Mouse (Mus musculus) ovary, postnatal 36 days (tissue): ENCODE data around the gene Tent4b.

Experiments used
- DNase-seq: peaks from one replicate; pipeline ENCODE4 v3.0.0; 2022; ENCODE audit warnings: low spot score, mixed read lengths

The Tent4b gene

DNA sequence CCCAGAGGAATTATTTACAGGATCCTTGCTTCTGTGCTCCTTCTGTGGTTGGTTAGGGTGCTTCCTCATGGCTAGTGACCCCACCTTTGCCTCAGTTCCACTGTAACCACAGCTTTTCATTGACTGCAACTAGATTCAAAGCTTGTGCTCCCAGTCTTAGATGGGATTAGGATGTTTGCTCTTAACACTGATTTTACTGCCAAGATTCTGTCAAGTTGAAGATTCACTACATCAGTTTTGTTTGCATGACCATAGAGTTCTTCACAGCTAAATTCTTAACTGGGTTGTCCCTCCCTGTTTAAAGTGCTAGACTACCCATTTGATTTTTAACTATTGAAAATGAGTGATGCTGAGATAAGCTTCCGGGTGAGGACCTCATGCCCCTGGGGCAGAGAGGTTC is 29.3 kb downstream of the Tent4b start:
- no peak for DNase-seq

DNA sequence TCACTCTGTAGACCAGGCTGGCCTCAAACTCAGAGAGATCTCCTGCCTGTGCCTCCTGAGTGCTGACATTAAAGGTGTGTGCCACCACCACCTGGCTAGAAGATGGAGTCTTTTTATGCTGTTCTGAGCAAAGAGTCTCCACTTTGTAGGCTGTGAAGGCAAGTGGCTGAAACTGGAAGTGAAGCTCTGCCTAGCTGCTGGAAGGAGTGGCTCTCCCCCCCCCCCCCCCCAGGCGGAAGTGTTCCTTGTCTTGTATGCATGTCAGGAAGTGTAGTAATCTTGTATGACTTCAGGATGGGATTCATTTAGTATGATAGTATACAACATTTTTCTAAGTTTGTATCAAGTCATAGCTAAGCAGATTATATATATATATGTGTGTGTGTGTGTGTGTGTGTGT is 29.8 kb downstream of the Tent4b start:
- no peak for DNase-seq

DNA sequence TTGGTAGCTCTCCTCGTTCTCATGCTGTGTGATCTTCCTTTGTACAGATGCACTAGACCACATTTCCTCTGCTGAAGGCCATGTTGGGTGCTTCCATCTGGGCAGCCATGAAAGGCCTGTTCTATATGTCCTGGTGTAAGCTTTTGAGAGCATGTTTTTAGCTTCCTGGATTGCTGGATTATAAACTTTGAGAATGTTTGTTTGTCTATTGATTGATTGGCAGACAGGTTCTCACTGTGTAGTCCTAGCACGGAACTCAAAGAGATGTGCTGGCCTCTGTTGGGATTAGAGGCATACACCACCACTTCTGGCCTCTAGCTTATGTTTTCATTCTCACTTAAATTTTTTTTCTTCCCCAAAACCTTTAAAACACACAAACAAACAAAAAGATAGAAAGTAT is 37.7 kb downstream of the Tent4b start:
- DNase-seq: no peak

DNA sequence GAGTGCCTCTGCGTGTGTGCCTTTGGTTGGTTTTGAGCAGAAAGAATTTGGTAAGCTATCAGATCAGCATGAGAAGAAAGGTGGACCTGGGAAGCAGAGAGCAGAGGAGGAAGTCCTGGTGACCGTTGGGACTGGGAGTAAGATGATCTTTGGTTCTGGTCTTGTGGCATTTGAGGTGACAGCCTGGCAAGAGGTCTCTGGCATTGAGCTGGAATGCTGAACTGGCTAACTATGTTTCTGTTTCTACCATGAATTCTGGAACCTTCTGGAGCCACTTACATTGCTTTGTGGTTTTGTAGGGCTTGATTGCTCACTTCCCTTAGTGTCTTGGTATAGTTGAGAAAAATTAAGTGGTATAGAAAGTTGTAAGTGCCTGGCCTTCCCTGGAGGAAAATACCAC is 38.6 kb downstream of the Tent4b start:
- no peak for DNase-seq

DNA sequence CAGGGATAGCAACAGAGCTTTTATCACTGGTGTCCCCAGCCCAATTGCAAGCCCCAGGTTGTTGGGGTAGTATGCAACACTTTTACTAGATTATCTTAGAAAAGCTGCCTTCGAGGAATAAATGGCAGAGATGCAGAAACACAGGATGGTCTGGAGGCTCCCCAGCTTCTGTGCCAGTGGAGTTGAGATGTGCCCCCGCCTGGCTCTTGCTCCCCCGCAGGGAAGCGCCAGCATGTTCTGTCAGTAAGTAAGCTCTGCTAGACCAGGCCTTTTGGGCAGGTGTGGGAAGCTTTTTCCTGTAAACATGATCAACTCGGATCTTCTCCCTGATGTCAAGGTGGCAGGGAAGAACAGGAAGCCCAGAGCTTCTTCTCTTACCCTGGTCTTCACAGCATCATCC is 40.3 kb downstream of the Tent4b start:
- no peak for DNase-seq

DNA sequence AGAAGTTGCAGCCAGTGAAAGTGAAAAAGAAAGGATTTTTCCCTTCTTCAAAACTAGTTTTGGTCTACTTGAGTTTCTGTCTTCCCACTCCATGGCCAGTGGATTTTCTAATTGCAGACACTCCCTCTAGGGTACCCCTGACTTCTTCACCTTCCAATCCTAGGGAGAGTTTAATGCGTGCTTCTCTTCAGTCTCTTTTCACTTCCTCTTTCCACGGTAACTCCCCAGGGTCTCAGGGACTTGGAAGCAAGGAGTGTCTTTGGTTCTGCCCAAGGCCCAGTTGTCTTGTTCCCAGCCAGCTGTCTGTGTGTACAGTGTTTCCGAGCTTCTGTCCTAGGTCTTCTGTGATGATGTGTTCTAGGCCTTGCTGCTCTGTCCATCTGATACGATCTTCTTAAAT is 42.9 kb downstream of the Tent4b start:
- DNase-seq: no peak

DNA sequence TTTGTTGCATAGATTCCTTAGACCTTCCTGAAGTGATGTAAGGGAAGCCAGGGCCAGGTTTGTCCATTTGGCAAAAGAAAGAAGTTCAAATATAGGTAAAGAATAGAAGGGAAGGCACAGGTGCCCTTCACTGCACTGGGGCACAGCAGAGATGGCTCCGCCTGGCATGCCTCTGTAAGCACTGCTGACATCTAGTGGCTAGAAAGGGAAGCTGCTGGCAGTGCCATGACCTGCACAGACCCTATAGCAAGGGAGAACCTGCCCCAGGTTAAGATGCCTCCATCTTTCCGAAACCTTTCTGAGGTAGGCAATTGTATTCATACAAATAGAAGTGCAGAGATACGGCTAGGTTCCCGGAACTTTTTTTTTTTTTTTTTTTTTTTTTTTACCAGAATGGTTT is 45.3 kb downstream of the Tent4b start:
- DNase-seq: peak; percentile 46

DNA sequence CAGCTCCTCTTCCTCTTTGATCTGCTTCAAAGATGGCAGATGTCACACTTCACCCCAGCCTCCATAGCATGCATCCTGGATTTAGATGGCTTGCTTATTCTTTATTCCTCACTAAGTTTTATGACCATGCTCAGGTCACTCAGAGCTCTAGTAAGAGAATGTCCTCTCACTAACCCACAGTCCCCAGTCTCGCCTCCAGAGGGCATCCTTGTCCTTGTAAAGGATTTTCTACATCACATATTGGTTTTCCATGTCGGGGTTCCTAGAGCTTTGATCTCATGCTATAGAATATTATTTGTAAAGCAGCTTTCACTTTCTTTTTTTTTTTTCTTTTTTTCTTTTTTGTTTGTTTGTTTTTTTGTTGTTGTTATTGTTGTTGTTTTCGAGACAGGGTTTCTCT is 53.8 kb downstream of the Tent4b start:
- peak; percentile 26 for DNase-seq

DNA sequence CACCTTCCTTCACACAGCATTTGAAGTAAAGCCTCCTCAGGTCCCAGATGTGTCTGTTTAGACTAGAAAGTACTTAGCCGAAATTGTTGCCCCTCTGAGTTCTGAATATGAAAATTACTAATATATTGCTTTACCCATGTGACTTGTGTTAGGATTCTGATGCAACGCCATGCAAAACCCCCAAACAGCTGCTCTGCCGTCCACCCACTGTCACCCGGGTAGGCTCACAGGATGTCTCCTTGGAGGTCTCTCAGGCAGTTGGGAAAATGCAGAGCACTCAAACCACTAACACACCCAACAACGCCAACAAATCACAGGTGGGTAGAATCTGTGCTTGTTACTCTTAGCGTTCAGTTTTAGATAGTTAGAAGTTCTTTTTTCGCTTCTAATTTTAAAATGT is 55.9 kb downstream of the Tent4b start:
- no peak for DNase-seq

DNA sequence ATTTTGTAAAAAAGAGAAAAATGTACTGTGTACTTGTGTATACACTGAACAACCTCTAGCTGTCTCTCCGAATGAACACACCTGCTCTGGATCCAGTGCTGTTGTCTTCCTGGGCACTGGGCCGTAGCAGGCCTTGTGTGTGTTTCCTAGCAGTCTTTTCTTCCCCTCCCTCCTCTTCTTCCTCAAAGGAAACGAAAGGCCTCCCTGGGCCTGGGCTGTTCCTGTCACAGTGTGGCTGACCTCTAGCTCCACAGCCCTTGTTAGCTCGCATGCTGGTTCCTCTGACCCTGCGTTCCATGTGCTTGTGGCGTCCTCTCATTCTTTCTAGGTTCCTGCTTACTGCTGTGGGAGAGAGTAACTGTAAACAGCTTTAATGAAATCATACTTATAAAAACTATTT is 59.0 kb downstream of the Tent4b start:
- no peak for DNase-seq

DNA sequence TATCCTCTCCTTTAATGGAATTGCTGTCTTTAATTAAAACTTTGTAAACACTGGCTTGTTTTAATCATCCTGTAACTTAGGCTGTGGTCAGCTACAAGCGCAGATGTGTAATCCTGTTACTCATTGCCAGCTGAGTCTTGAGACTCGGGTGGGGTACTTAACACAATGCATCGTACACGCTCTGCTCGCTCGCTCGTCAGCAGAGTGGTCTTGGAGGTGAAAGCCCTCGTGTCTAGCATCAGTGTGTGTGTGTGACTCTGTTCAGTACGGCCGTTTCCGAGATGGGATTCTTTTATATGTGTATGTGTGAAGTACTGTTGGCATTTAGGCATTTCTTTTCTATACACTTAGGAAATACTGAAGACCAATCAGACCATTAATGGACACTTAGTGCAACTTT is 59.5 kb downstream of the Tent4b start:
- DNase-seq: no peak

DNA sequence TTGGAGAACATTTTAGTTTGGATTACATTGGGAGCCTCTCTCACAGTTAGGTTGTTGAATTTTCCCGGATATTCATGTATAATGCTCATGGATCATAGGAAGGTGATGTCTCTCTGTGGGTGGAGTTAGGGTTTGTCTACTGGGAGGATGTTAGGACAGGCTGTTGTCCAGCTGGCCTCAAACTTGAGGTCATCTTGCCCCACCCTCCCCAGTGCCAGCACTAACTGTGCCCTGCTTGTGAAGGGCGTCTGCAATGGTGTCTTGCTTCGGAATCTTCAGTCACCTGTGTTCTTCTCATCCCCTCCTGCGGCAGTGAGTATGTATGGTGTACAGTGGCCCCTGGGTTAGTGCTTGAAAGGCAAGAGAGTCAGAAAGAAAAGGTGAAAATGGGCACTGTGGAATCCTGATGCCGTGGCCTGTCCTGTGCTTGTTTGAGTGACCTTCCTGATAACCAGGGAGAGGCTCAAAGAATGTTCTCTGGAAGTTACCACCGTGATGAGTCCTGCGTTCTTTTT is 61.5 kb downstream of the Tent4b start:
- DNase-seq: no peak

DNA sequence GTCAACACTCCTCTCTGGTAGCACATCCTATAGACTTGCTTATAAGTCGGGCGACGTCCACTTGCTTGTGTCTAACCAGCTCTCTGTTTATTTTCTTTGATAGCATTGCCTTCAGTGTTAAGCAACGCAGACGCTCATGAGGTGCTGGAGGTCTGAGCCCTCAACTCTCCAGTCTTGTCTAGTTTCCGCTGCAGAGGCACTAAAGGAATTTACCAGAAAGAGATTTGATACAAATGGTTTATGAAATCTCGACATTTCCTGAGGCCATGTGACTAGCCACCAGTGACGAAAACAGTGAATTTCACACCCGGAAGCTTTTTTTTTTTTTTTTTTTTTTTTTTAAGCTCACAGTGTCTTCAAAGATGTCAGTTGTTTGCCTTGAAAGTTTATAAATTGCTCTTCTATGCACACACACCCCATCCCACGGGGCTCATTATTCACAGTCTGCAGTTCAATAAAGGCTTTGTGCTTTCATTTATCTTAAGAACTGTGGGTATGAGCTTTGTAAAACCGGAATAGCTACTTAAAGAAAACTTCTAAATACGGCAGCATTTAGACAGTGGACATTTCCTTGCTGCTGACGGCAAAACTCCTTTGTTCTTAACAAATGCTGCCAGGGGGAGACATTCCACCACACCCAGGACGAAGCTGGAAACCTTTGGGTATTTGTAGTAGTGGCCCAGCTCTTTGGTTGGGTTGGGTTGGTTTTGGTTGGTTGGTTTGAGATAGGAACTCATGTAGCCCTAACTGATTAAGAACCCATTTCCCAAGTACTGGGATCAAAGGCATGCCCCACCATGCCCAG is 64.0 kb downstream of the Tent4b start:
- DNase-seq: no peak

DNA sequence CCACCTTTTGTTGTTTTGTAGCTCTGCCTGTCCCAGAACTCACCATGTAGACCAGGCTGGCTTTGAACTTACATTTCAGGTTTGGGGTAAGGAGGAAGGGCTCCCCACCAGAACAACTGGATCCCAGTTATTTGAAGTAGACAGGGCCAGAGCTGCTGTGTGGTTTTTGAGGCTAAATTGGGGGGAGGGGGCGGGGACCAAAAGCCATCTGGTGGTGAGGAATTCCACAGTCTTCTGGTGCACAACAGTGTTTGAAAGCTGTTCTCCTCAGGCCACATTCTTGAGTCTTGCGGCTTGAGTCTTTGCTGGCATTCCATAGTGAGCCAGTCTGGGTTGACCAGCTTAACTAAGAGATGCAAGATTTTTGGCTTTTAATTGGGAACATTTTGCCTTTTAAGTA is 66.5 kb downstream of the Tent4b start:
- no peak for DNase-seq

DNA sequence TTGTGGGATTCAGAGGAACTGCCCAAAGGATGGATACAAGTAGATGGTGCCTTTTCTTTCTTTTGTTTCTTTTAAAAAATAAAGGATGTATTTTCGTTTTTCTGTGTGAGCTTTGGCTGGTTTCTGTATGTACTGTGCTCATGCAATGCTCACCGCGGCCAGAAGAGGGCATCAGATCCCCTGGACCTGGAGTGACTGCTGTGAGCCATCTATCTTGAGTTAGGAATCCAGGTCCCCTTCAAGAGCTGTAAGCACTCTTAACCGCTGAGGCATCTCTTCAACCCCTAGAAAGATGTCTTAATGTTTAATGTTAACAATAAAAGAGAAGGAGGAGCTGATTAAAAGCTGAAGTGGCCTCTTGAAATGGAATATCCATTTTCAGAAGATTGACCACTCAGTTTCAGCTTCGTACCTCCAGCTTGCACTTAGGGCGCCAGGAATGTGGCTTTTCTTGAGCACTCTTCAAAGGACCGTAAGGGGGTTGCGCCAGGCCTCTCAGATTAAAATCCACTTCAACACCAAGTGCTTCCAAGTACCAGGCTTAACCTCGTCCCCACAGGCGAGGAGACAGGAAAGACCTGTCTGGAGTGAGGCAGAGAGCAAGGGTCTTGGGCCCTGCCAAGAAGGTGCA is 67.3 kb downstream of the Tent4b start:
- DNase-seq: peak; percentile 77

DNA sequence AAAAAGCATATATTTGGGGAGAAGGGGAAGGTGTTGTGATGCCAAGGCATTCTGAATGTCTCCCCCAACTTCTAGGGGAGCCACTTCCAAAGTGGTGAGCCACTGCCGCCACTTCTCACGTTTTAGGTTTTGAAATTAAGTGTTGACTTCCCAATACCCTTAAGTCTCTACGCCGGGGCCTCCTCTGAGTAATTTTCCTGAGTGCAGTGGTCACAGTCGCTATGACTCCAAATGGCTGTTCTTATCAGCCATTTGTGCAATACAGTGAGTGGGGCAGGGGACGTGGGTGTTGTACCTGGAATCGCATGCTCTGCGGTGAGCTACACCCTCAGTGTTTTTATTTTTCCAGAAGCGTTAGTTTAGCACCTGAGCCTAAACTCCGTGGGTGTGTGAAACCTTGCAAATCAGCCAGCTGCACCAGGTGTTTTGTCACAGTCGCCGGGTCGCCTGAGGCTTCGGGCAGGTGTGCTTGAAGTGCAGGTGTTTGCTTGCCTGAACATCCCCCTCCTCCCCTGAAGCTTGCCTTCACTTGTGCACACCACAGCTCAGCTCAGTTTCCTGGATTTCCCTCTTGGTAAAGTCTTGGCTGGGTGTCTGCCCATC is 67.9 kb downstream of the Tent4b start:
- DNase-seq: no peak

DNA sequence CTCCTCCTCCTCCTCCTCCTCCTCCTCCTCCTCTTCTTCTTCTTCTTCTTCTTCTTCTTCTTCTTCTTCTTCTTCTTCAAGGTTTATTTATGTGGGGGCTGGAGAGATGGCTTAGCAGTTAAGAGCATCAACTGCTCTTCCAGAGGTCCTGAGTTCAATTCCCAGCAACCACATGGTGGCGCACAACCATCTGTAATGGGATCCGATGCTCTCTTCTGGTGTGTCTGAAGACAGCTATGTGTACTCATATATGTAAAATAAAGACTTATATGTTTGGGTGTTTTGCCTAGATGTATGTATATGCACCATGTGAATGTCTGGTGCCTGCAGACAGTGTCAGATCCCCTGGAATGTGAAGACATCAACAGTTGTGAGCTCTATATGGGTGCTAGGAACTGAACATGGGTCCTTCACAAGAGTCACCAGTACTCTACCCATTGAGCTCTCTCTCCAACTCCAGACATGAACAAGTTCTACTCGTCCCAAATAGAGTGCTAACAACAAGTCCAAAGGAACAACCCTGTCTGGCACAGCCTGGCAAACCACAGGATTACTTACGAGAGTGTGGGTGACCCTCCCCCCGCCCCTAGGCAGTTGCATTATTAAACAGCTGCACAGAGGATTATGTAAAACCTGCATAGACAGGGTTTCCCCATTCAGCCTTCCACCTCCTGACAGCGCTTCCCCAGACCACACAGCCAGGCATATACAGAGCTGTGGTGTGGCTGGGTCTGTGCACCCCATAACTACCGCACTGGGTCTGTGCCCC is 70.3 kb downstream of the Tent4b start:
- DNase-seq: no peak

DNA sequence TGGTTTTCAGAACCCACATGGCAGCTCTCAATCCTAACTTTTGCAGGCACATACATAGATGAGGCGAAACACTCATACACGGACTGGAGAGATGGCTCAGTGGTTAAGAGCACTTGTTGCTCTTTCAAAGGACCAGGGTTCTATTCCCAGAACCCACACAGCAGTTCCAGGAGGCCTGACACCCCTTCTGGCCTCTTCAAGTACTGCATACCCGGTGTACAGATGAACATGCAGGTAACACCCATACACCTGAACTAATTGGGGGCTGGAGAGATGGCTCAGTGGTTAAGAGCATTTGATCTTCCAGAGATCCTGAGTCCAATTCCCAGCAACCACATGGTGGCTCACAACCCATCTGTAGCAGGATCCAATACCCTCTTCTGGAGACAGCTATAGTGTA is 71.1 kb downstream of the Tent4b start:
- no peak for DNase-seq

DNA sequence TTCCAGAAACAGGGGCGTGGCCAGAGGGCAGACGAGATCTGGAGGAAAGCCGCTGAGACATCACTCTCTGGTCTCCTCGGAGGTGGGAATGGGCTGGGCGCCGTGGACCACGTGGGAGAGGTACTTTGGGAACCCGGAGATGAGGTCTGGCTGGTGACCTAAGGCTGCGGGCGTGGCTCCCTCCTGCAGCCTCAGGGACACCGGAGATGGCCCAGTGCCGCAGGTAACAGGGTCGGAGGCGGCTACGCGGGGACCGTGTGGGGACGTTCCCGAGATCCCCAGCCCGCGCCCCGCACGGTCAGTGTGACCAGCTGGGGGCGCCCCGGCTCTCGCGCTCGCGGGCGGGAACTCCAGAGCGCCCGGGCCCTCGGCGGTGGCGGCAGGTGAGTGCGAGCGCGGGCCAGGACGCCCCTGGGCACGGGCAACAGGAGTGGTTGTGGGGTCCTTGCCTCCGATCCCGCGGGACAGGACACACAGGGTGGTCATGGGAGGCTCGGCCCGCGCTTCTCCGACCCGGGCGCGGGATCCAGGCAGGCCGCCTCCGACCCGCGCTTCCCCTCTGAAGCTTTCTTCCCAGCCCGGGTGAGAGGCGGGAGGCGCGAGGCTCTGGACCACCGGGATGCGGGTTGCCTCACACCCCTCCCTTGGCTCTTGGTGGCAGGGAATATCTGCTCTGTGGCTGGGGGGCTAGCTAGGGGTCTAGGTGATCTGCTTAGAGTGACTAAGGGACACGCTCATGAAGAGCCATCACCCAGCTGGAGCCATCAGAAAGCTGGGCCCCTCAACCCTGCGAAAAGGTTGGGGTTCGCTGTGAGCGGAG is 73.4 kb downstream of the Tent4b start, which contains the start of gene Adcy7:
TSS of gene Adcy7 (plus strand) at position 173 of the 820 bp plus-strand sequence.
- DNase-seq: peak; percentile 64

DNA sequence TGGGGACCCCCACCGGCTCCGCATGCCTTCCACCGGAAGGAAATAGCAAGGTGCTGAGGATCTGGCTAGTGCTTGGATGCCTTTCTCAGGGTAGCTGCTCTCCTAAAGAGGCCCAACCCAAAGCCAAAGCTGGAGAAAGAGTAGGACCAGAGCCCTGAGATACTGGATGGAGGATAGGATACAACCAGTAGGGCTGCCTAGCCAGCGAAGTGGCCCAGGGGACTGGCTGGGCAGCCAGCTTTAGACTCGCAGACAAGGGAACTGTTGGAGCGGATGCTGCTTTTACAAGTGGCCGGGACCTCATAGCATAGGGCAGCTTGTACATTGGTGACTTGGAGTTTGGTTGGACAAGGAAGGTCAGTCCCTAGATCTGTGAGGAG is 74.0 kb downstream of the Tent4b start:
- DNase-seq: no peak

DNA sequence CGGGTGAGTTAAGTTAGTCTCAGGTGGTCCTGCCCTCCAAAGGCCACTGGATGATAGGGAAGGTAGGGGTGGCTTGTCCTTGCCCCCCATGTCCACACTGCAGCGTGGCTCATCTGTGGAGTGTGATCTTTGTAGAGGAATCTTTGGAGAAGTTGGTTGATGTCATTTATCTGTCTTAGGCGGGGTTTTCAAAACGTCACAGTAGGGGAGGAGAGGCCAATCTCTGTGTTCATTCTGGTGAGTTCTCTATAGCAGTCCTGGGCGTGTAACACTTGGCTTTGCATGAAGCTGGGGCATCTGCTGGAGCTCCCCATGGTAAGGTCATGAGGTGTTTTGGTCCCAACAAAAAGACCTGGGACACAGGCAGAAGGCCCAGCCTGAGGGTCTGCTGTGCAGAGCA is 75.1 kb downstream of the Tent4b start:
- DNase-seq: no peak

DNA sequence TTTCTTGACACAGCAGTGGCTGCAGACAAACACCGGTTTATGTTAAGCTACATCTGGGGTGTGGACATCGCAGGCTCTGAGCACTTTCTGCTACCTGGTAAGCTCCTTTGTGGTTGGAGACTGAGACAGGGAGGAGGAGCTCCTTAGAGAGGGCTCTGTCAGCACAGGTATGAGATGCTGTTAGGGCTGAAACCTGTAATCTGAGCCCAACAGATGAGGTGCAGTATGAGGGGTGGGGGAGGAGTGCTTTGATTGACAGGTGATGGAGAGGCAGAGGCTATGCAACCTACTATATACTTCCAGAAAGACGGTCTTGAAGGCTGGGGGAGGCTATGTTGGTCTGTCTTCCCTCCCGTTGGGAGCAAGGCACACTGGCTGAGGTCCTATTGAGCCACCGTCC is 80.2 kb downstream of the Tent4b start:
- DNase-seq: no peak
